Mouse (Mus musculus): ENCODE results near the gene Csf3r. TPM values are rescaled to one million over a fixed set of nuclear protein-coding genes. Genes with fewer than 3 reads are reported as not detected.

Gene Csf3r
- total and polyA plus RNA-seq, 3 experiments: 0.02 to 0.05 TPM; not detected in 1

DNA sequence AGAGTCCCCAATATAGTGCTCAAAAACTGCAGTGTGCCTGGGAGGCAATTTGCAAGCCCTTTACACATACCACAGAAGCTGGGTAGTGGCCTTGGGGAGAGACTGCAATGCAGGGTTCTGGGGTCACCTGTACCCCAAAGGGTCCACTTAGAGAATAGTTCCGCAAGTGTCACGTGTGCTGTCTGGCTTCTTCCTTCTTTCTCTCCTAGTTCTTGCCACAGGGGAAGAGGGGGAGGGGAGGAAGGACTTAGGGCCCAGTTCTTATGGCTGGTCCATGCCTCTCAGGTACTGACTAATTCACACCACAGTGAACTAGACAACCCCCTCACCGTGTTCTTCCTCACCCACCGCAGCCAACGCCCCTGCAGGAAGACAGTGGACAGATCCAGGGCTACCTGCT, 11.1 kb downstream of the Csf3r start:
- no peak for DNase-seq (ENCODE audit: low spot score)
- no peaks in the 10 kb centered on the region for H3K4me1 ChIP-seq (ENCODE audit: insufficient read depth, low read depth, low read length)
- TF ChIP-seq CTCF (IDR thresholded peaks at IDR 0.05; ENCODE audit: low read depth, low read length) (no peak), GATA2 (IDR thresholded peaks at IDR 0.05; ENCODE audit: borderline replicate concordance, low read depth, low read length) (no peak), GATA1 (IDR thresholded peaks at IDR 0.05; ENCODE audit: borderline replicate concordance, low read length) (no peak), TAL1 (conservative IDR thresholded peaks at IDR 0.05; ENCODE audit: low read depth, low read length) (no peak), POLR2AphosphoS5 (IDR thresholded peaks at IDR 0.05; ENCODE audit: insufficient replicate concordance, low read depth, low read length) (no peak)
- H3K9me3 ChIP-seq (replicated peaks): no peaks in the 10 kb centered on the region
- H3K4me3 ChIP-seq (ENCODE audit: low read depth, low read length): no peak overlapping the region
- no peaks in the 10 kb centered on the region for H3K36me3 ChIP-seq (replicated peaks)
- no peak for ATAC-seq (ENCODE audit: extremely low read depth, insufficient number of reproducible peaks, low FRiP score, poor library complexity, severe bottlenecking)
- peaks cover 14% of the 10 kb centered on the region; the same call in 1 of the 2 replicates for H3K27me3 ChIP-seq (ENCODE audit: insufficient read depth, low read length)

DNA sequence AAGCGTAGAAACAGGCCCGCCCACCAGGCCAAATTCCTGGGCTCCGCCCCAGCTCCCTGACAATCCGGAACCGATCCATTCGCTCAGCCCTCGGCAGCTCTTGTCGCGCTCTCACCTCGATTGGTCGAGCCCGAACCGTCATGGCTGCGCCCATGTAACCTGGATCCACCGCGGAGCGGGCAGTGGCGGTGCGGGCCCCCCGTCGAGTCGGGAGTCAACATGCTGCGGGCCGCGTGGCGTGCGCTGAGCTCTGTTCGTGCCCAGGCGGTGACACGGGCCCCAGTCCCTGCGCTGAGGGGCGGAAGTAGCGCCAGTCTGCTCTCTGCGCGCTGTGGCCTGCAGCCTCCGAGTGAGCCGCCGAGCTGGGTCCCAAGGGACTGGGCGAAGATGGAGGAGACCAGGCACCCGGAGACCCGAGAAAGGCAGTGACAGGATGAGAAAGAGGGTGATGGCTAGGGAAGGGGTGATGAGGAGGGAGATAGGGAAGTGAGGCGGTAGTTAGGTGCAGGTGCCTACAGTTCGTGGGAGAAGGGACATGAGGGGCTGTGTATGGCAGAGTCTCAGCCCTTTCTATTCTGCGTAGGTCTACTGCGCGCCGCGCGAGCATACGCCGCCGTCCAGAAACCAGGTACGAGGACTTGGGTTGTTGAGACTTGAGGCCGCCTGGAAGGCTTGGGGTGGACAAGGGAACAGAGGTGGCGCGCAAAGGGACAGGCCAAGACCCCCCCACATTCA, 22.7 kb downstream of the Csf3r start, which contains the start of gene Mrps15:
Gene Mrps15 (plus strand): TSS at position 75 of the 735 bp plus-strand sequence.
- Histone ChIP-seq H3K4me3 (ENCODE audit: low read depth, low read length) (peak within 1 kb of the TSS; percentile 89), H3K36me3 (replicated peaks) (peaks cover 41% of the 10 kb centered on the region), H3K27me3 (ENCODE audit: insufficient read depth, low read length) (no peaks in the 10 kb centered on the region), H3K4me1 (ENCODE audit: insufficient read depth, low read depth, low read length) (peaks cover 23% of the 10 kb centered on the region), H3K9me3 (replicated peaks) (no peaks in the 10 kb centered on the region)
- ATAC-seq (ENCODE audit: extremely low read depth, insufficient number of reproducible peaks, low FRiP score, poor library complexity, severe bottlenecking) (peak; percentile 98), DNase-seq (ENCODE audit: low spot score) (peak; percentile 94)
- TF ChIP-seq CTCF (IDR thresholded peaks at IDR 0.05; ENCODE audit: low read depth, low read length) (no peak), GATA2 (IDR thresholded peaks at IDR 0.05; ENCODE audit: borderline replicate concordance, low read depth, low read length) (no peak), POLR2AphosphoS5 (IDR thresholded peaks at IDR 0.05; ENCODE audit: insufficient replicate concordance, low read depth, low read length) (no peak), GATA1 (IDR thresholded peaks at IDR 0.05; ENCODE audit: borderline replicate concordance, low read length) (no peak), TAL1 (conservative IDR thresholded peaks at IDR 0.05; ENCODE audit: low read depth, low read length) (no peak)

DNA sequence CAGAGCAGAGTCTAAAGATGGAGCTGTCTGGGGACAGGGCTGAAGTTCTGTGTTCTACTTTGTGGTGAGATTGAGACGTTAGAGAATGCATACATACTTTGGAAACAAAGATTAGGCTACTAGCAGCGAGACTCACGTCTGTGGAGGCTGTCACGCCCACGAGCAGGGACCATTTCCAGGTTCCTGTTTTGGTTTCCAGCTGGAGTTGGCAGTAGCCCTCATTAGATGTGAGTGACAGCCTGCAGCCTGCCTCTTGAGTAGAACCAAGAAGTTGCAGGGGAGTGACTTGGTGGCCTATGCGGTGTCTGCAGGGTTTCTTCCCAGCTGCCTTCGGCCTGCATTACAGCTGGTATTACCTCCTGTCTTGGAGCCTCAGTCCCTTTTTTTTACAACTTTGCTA, 27.3 kb downstream of the Csf3r start:
- TF ChIP-seq TAL1 (conservative IDR thresholded peaks at IDR 0.05; ENCODE audit: low read depth, low read length) (no peak), CTCF (IDR thresholded peaks at IDR 0.05; ENCODE audit: low read depth, low read length) (no peak), GATA2 (IDR thresholded peaks at IDR 0.05; ENCODE audit: borderline replicate concordance, low read depth, low read length) (no peak), POLR2AphosphoS5 (IDR thresholded peaks at IDR 0.05; ENCODE audit: insufficient replicate concordance, low read depth, low read length) (no peak), GATA1 (IDR thresholded peaks at IDR 0.05; ENCODE audit: borderline replicate concordance, low read length) (no peak)

DNA sequence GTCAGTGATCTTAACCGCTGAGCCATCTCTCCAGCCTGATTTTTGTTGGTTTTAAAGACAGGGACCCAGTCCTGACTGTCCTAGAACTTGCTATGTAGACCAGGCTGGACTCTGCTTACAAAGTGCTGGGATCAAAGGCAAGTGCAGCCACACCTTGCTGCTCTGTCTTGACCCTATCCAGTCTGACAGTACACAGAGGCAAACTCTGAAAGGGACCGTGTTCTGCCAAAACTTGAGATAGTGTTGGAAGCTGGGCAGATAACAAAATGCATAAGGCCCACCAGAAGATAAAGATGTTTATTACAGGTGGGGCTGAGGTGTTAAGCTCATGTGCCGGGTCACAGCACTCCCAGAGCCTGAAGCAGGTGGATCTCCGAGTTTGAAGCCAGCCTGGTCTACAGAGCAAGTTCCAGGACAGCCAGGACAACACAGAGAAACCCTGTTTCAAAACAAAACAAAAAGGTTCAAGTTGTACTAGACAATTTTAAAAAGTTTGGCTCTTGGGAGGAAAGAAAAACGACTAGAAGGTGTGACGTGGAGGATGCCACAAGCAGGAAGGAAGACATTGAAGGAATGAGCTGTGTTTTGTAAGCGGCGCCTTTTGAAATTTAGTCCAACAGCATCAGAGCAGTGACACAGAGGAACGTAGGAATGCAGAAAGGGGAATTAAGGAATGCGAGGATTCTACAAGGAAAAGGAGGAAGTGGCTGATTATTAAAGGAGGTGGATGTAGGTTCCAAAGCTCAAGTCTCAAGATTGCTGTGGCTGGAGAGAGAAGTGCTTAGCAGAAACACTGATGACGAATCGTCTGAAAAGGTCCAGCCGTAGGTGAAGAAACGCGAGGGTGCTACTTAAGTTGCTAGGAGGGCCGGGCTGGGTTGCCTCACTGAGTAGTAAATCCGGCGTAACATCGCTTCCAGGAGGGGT, 33.1 kb downstream of the Csf3r start:
- H3K36me3 ChIP-seq (replicated peaks): peaks cover 42% of the 10 kb centered on the region
- H3K4me1 ChIP-seq (ENCODE audit: insufficient read depth, low read depth, low read length): peaks cover 26% of the 10 kb centered on the region
- 0 out of 2 replicates have a peak, but pooled peaks have one; percentile 2 for ATAC-seq (ENCODE audit: extremely low read depth, insufficient number of reproducible peaks, low FRiP score, poor library complexity, severe bottlenecking)
- TF ChIP-seq GATA1 (IDR thresholded peaks at IDR 0.05; ENCODE audit: borderline replicate concordance, low read length): no peak
- no peak for TF ChIP-seq TAL1 (conservative IDR thresholded peaks at IDR 0.05; ENCODE audit: low read depth, low read length)
- TF ChIP-seq POLR2AphosphoS5 (IDR thresholded peaks at IDR 0.05; ENCODE audit: insufficient replicate concordance, low read depth, low read length): no peak
- TF ChIP-seq GATA2 (IDR thresholded peaks at IDR 0.05; ENCODE audit: borderline replicate concordance, low read depth, low read length): no peak
- no peak for TF ChIP-seq CTCF (IDR thresholded peaks at IDR 0.05; ENCODE audit: low read depth, low read length)
- peak overlapping the region; percentile 87 for H3K4me3 ChIP-seq (ENCODE audit: low read depth, low read length)
- peak; percentile 20 for DNase-seq (ENCODE audit: low spot score)
- no peaks in the 10 kb centered on the region for H3K27me3 ChIP-seq (ENCODE audit: insufficient read depth, low read length)
- H3K9me3 ChIP-seq (replicated peaks): no peaks in the 10 kb centered on the region

More for the DNA sequence above, 27.3 kb downstream of the Csf3r start:
- DNase-seq (ENCODE audit: low spot score) (no peak), ATAC-seq (ENCODE audit: extremely low read depth, insufficient number of reproducible peaks, low FRiP score, poor library complexity, severe bottlenecking) (no peak)
- peaks cover 19% of the 10 kb centered on the region for H3K4me1 ChIP-seq (ENCODE audit: insufficient read depth, low read depth, low read length)
- no peaks in the 10 kb centered on the region for H3K27me3 ChIP-seq (ENCODE audit: insufficient read depth, low read length)
- H3K36me3 ChIP-seq (replicated peaks): peaks cover 86% of the 10 kb centered on the region
- no peaks in the 10 kb centered on the region for H3K9me3 ChIP-seq (replicated peaks)
- no peak overlapping the region for H3K4me3 ChIP-seq (ENCODE audit: low read depth, low read length)

DNA sequence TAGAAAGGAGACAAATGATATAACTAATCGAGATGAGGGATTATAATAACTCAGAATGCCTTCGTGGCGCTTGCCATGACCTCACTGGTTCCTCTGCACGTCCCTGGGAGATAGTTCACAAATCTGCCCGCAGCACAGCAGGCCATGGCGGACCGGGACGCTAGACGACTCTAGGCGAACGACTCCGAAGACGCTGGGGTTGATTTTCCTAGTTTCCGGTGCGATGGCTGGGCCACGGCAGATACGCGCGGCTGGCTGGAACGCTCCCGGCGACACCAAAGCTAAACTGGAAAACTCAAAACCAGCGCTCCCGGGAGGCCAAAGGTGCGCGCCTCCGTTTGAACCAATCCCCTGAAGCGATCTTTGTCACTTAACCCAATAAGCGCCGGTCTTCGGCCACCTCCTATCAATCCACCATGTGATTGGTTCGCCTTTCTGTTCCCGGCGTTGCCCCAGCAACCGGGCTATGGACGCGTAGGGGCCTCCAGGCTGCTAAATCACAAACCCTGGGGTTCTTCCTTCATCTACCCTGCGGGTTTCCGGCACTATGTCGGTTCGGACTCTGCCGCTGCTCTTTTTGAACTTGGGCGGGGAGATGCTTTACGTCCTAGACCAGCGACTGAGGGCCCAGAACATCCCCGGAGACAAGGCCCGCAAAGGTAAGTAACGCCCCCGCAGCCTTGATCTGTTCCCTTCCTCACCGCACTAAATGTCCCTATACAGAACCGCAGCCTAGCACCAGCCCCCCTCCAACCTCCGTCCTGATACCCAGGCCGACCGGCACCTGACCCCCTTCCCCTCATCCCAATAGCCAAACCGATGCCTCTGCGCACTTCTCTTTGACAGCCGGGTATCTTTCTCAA, 34.0 kb downstream of the Csf3r start, which contains the start of gene Oscp1:
Gene Oscp1 (plus strand): TSS at position 432 of the 863 bp plus-strand sequence.
- TF ChIP-seq GATA2 (IDR thresholded peaks at IDR 0.05; ENCODE audit: borderline replicate concordance, low read depth, low read length) (no peak), TAL1 (conservative IDR thresholded peaks at IDR 0.05; ENCODE audit: low read depth, low read length) (no peak), GATA1 (IDR thresholded peaks at IDR 0.05; ENCODE audit: borderline replicate concordance, low read length) (no peak), POLR2AphosphoS5 (IDR thresholded peaks at IDR 0.05; ENCODE audit: insufficient replicate concordance, low read depth, low read length) (no peak; the same call in 1 of the 2 replicates), CTCF (IDR thresholded peaks at IDR 0.05; ENCODE audit: low read depth, low read length) (no peak)
- no peaks in the 10 kb centered on the region for H3K27me3 ChIP-seq (ENCODE audit: insufficient read depth, low read length)
- H3K36me3 ChIP-seq (replicated peaks): peaks cover 34% of the 10 kb centered on the region

More for the DNA sequence above, 34.0 kb downstream of the Csf3r start, which contains the start of gene Oscp1:
- DNase-seq (ENCODE audit: low spot score) (peak; percentile 99), ATAC-seq (ENCODE audit: extremely low read depth, insufficient number of reproducible peaks, low FRiP score, poor library complexity, severe bottlenecking) (peak; percentile 99)
- Histone ChIP-seq H3K9me3 (replicated peaks) (no peaks in the 10 kb centered on the region), H3K4me1 (ENCODE audit: insufficient read depth, low read depth, low read length) (peaks cover 27% of the 10 kb centered on the region), H3K4me3 (ENCODE audit: low read depth, low read length) (peak within 1 kb of the TSS; percentile 87)
